Mouse (Mus musculus) liver, embryonic 13.5 days (tissue): ENCODE results near the gene 2610028H24Rik. TPM values are rescaled to one million over a fixed set of nuclear protein-coding genes. Genes with fewer than 3 reads are reported as not detected.

Experiments used
- ATAC-seq: fragments of 200-750 bp; cut with Nextera tagmentation; 2 replicates; pipeline ENCODE4 v1.8.0; 2017; ENCODE audit warnings: low read depth, mild to moderate bottlenecking, moderate number of reproducible peaks, moderate library complexity
- DNase-seq: peaks from one replicate; pipeline ENCODE4 v3.0.0; 2022
- H3K27ac ChIP-seq: fragments of 300-500 bp; sonication (generic); 2 replicates; pipeline ENCODE4 v1.5.1; 2015; ENCODE audit warnings: moderate library complexity, mild to moderate bottlenecking, inconsistent platforms
- H3K27me3 ChIP-seq: fragments of 300-500 bp; sonication (generic); 2 replicates; pipeline ENCODE4 v1.6.1; 2015; ENCODE audit warnings: mild to moderate bottlenecking, inconsistent platforms
- H3K36me3 ChIP-seq: fragments of 300-500 bp; sonication (generic); 2 replicates; pipeline ENCODE4 v1.6.1; 2015; ENCODE audit warnings: mild to moderate bottlenecking, inconsistent platforms
- H3K4me1 ChIP-seq: fragments of 300-500 bp; sonication (generic); replicated peaks from 2 replicates; pipeline ENCODE4 v1.6.1; 2015; ENCODE audit warnings: inconsistent platforms
- H3K4me2 ChIP-seq: fragments of 300-500 bp; sonication (generic); 2 replicates; pipeline ENCODE4 v1.6.1; 2015; ENCODE audit warnings: inconsistent platforms, mild to moderate bottlenecking, moderate library complexity
- H3K4me3 ChIP-seq: fragments of 300-500 bp; sonication (generic); replicated peaks from 2 replicates; pipeline ENCODE4 v1.5.1; 2015; ENCODE audit warnings: mild to moderate bottlenecking, inconsistent platforms
- H3K9ac ChIP-seq: fragments of 300-500 bp; sonication (generic); 2 replicates; pipeline ENCODE4 v1.6.1; 2015; ENCODE audit warnings: mild to moderate bottlenecking, inconsistent platforms
- H3K9me3 ChIP-seq: fragments of 300-500 bp; sonication (generic); replicated peaks from 2 replicates; pipeline ENCODE4 v1.6.1; 2016; ENCODE audit warnings: inconsistent platforms
- WGBS: fragments of 180-500 bp; shearing (Covaris S2); methylation state at CpG from one replicate; pipeline ENCODE4 v1.1.7; 2015; ENCODE audit not compliant: insufficient replicate concordance; 5-methylcytosine and 5-hydroxymethylcytosine counted together
- polyA plus RNA-seq: library from polyadenylated mRNA; unstranded; fragments of >200 nt; fragmentation: Nextera tagmentation; extraction: Ambion mirVana; gene quantifications from 2 replicates; pipeline ENCODE4 v1.2.1, GENCODE M21; 2015

2610028H24Rik gene
- polyA plus RNA-seq: not detected in 2 replicates

- Histone ChIP-seq H3K9ac (no peak within 1 kb of the TSS), H3K27ac (no peak within 1 kb of the TSS), H3K4me1 (peaks cover 30% of the 10 kb centered on the region), H3K36me3 (no peaks in the 10 kb centered on the region), H3K9me3 (no peaks in the 10 kb centered on the region), H3K27me3 (no peaks in the 10 kb centered on the region), H3K4me2 (no peak within 1 kb of the TSS), H3K4me3 (no peak within 1 kb of the TSS)
- DNase-seq: no peak
- WGBS: 69% methylated on average over 5 of the region's 5 CpGs
- no peak for ATAC-seq
Measured at GRCm38 (mm10) chr10:76448851-76449250, at the start of gene 2610028H24Rik. 2610028H24Rik (plus strand) TSS chr10:76449081.

GRCm38 (mm10) chr10:76408520-76408919 lies 40.4 kb upstream of the 2610028H24Rik start:
- H3K36me3 ChIP-seq: peaks cover 94% of the 10 kb centered on the region
- H3K27ac ChIP-seq: no peak overlapping the region
- 89% methylated on average over 10 of the region's 10 CpGs for WGBS
- no peak overlapping the region for H3K9ac ChIP-seq
- no peaks in the 10 kb centered on the region for H3K27me3 ChIP-seq
- H3K4me3 ChIP-seq: no peak overlapping the region
- no peaks in the 10 kb centered on the region for H3K9me3 ChIP-seq
- no peak for DNase-seq
- no peak overlapping the region for H3K4me2 ChIP-seq
- ATAC-seq: no peak
- H3K4me1 ChIP-seq: no peaks in the 10 kb centered on the region

- Histone ChIP-seq H3K9ac (no peak overlapping the region), H3K4me1 (peaks cover 2% of the 10 kb centered on the region; the same call in 1 of the 2 replicates), H3K27ac (no peak overlapping the region), H3K36me3 (peaks cover 97% of the 10 kb centered on the region), H3K27me3 (no peaks in the 10 kb centered on the region), H3K4me2 (no peak overlapping the region), H3K9me3 (no peaks in the 10 kb centered on the region), H3K4me3 (no peak overlapping the region)
- 91% methylated on average over 12 of the region's 12 CpGs for WGBS
- ATAC-seq: no peak
- DNase-seq: no peak
Measured at GRCm38 (mm10) chr10:76416811-76417210, 32.1 kb upstream of the 2610028H24Rik start.

DNA sequence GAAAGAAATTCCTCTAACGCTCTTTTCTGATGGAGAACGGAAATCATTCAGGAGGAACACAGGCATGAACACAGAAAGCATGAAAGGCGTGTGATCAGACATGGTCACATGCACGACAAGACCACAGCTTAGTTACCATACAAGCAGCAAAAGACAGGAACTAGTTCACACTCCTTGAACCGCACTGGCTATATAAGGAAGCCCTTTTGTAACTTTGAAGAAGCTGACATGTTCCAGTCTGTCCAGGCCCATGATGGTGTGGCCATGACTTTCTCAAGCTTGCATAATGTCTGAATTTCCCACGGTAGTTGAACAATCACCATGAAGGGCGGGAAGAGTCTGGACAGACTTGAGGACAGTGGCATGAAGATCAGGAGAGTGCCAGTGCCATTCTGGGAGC lies 23.2 kb upstream of the 2610028H24Rik start:
- 86% methylated on average over 7 of the region's 7 CpGs for WGBS
- H3K36me3 ChIP-seq: peaks cover 97% of the 10 kb centered on the region
- no peaks in the 10 kb centered on the region for H3K27me3 ChIP-seq

GRCm38 (mm10) chr10:76433925-76434324 lies 15.0 kb upstream of the 2610028H24Rik start:
- WGBS: 83% methylated on average over 11 of the region's 11 CpGs
- no peak for DNase-seq
- no peak for ATAC-seq
- no peak overlapping the region for H3K4me2 ChIP-seq
- no peak overlapping the region for H3K4me3 ChIP-seq
- H3K27me3 ChIP-seq: no peaks in the 10 kb centered on the region
- H3K9ac ChIP-seq: no peak overlapping the region
- no peak overlapping the region for H3K27ac ChIP-seq
- no peaks in the 10 kb centered on the region for H3K9me3 ChIP-seq
- peaks cover 100% of the 10 kb centered on the region for H3K36me3 ChIP-seq
- no peaks in the 10 kb centered on the region for H3K4me1 ChIP-seq

More for the DNA sequence above, 23.2 kb upstream of the 2610028H24Rik start:
- Histone ChIP-seq H3K4me3 (no peak overlapping the region), H3K4me1 (no peaks in the 10 kb centered on the region), H3K4me2 (no peak overlapping the region), H3K27ac (no peak overlapping the region), H3K9me3 (no peaks in the 10 kb centered on the region), H3K9ac (no peak overlapping the region)
- no peak for ATAC-seq
- DNase-seq: no peak

GRCm38 (mm10) chr10:76439107-76439890 lies 9.6 kb upstream of the 2610028H24Rik start:
- Histone ChIP-seq H3K27me3 (no peaks in the 10 kb centered on the region), H3K9ac (no peak overlapping the region), H3K4me1 (peaks cover 29% of the 10 kb centered on the region), H3K9me3 (no peaks in the 10 kb centered on the region), H3K4me2 (no peak overlapping the region), H3K27ac (no peak overlapping the region), H3K36me3 (peaks cover 66% of the 10 kb centered on the region), H3K4me3 (no peak overlapping the region)
- DNase-seq (no peak), ATAC-seq (no peak)
- 86% methylated on average over 9 of the region's 9 CpGs for WGBS

GRCm38 (mm10) chr10:76440281-76440680 lies 8.6 kb upstream of the 2610028H24Rik start, which contains the start of gene AC141477.1:
AC141477.1 (minus strand) TSS chr10:76440444.
- Histone ChIP-seq H3K27me3 (no peaks in the 10 kb centered on the region), H3K36me3 (peaks cover 56% of the 10 kb centered on the region), H3K4me3 (peak within 1 kb of the TSS; percentile 85), H3K4me2 (peak within 1 kb of the TSS; percentile 85), H3K27ac (no peak within 1 kb of the TSS), H3K9ac (peak within 1 kb of the TSS; percentile 87; the same call in 1 of the 2 replicates), H3K9me3 (no peaks in the 10 kb centered on the region), H3K4me1 (peaks cover 30% of the 10 kb centered on the region)
- DNase-seq (no peak), ATAC-seq (no peak)
- WGBS: 90% methylated on average over 17 of the region's 17 CpGs

- Histone ChIP-seq H3K9ac (peak within 1 kb of the TSS; percentile 87), H3K27me3 (no peaks in the 10 kb centered on the region), H3K4me1 (peaks cover 51% of the 10 kb centered on the region), H3K27ac (peak within 1 kb of the TSS; percentile 97), H3K4me2 (peak within 1 kb of the TSS; percentile 85), H3K36me3 (peaks cover 35% of the 10 kb centered on the region), H3K4me3 (peak within 1 kb of the TSS; percentile 85), H3K9me3 (no peaks in the 10 kb centered on the region)
- ATAC-seq (peak; percentile 97), DNase-seq (peak; percentile 96)
- WGBS: under 1% methylated on average over 78 of the region's 78 CpGs
Measured at GRCm38 (mm10) chr10:76442178-76443088, 6.4 kb upstream of the 2610028H24Rik start, which contains the start of gene Pcnt. Pcnt (minus strand) TSS chr10:76442786.

DNA sequence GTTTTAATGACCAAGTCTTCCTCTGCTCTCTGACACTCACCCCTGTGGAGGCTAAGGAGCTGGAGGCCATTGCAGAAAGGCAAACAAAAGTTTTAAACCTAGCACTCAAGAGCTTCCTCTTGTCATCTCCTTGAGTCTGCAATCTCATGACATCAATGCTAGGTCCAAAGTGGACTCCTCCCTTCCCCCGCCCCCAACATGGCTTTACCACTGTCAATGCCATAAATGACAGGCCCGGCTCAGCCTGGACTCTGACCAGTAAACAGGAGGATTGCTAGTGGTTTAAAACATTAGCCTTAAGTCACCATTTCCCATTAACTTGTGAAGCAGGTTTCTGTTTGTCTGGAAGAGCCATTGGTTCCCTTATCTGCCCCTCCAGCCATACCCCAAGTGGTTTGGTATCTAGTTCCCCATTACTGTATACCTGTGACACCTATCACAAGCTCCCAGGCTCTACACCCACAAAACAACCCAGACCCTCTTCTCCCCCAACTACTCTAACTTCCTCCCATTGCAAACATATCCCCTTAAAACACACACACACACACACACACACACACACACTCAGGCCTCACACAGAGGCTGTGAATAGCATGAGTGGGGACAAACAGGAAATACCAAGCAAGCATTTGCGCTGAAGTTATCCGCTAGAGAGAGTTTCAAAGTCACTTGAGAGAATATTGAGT lies 2.7 kb upstream of the 2610028H24Rik start:
- H3K4me1 ChIP-seq: peaks cover 45% of the 10 kb centered on the region
- no peaks in the 10 kb centered on the region for H3K9me3 ChIP-seq
- no peaks in the 10 kb centered on the region for H3K27me3 ChIP-seq
- no peak for ATAC-seq
- no peak overlapping the region for H3K4me3 ChIP-seq
- 21% methylated on average over 4 of the region's 4 CpGs for WGBS
- H3K9ac ChIP-seq: 0 out of 2 replicates have a peak overlapping the region, but pooled peaks have one; percentile 0
- H3K27ac ChIP-seq: peak overlapping the region; percentile 71
- peak; percentile 24 for DNase-seq
- no peak overlapping the region for H3K4me2 ChIP-seq
- H3K36me3 ChIP-seq: no peaks in the 10 kb centered on the region

DNA sequence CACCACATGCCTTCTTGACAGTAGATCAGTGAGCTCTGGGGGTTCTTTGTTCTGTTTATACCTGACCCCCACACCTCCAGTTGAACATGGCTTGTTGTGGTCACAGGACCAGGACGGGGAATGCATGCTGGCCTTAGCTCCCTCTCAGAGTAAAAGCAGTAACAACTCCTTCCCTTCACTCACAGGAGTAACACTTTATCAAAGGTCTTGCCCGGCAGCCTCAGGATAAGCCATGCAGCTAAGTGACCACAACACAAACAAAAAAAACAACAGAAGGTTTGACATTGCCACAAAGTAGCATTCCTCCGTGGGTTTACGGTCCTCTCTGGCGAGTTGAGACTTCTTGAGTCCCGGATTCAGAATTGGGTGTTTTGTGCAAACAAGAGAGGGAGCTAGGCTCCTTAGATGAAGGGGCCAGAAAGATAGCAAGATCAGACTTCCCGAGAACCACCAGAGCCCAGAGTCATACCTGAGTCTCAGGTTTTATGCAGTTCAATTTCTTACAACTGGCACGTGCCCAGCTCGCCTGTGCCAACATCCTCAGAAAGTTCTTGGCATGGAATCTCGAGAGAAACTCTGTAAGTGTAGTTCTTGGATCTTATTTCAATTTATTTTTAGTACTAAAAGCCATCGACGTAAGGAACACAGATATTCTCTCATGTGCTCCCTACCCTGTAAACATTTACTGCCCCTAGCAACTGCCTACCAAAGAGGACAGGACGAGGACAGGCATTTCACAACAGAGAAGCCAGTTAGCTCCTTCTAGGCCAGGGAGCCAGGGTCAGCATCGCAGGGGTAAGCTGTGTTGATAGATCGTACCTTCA lies 1.3 kb upstream of the 2610028H24Rik start:
- no peak overlapping the region for H3K9ac ChIP-seq
- no peak overlapping the region for H3K4me3 ChIP-seq
- 63% methylated on average over 15 of the region's 15 CpGs for WGBS
- H3K27ac ChIP-seq: 0 out of 2 replicates have a peak overlapping the region, but pooled peaks have one; percentile 9
- no peaks in the 10 kb centered on the region for H3K27me3 ChIP-seq
- ATAC-seq (no peak), DNase-seq (no peak)
- H3K9me3 ChIP-seq: no peaks in the 10 kb centered on the region
- no peak overlapping the region for H3K4me2 ChIP-seq
- H3K36me3 ChIP-seq: no peaks in the 10 kb centered on the region
- peaks cover 38% of the 10 kb centered on the region for H3K4me1 ChIP-seq
